Mouse (Mus musculus): ENCODE results near the gene Lamp1.

DNA sequence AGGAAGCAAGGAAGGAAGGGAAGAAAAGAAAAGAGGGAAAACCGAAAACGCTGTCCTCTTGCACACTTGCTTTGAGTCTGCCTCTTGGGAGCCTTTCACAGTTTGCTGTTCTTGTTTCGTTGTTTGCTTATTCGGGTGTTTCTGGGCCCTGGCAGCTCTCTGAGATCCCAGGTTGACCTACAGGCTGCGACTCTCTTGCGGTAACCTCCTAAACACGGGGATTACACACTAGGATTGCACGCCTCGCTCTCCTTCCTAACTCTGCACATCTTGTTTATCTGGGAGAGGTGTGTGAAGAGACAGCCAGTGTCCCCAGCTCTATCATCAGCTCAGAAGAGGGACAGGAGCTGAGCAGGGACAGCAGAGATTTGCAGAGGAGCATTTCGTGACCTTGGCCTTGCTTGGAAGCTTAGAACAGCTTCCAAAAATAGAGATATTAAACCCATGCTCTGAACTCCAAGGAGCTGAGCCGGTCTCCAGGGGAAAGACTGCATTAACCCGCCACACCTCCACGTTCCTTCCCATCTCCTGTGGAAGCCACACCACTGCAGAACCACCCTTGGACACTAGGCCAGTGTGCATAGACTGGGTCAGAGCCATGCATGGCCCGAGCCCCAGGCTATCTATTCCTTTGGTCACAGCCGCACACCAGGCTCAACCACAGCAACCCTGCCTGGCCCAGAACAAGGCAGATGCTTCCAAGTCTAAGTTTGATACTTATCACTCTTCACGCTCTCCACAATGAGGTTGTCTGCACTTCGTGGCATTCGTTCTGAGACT is 22.1 kb downstream of the Lamp1 start:
- TF ChIP-seq CTCF (IDR thresholded peaks at IDR 0.05; ENCODE audit: borderline replicate concordance, insufficient read depth, low read length) = no peak
- no peak for TF ChIP-seq POLR2A (IDR thresholded peaks at IDR 0.05; ENCODE audit: low read depth, low read length)
